Mouse (Mus musculus): Measurements from ENCODE around the gene Tdrkh. TPM values are rescaled to one million over a fixed set of nuclear protein-coding genes. Genes with fewer than 3 reads are reported as not detected.

The Tdrkh gene
- polyA plus RNA-seq (2015; fragmentation: Nextera tagmentation; extraction: Ambion mirVana) = 61.6 and 63.1 TPM in 2 replicates

DNA sequence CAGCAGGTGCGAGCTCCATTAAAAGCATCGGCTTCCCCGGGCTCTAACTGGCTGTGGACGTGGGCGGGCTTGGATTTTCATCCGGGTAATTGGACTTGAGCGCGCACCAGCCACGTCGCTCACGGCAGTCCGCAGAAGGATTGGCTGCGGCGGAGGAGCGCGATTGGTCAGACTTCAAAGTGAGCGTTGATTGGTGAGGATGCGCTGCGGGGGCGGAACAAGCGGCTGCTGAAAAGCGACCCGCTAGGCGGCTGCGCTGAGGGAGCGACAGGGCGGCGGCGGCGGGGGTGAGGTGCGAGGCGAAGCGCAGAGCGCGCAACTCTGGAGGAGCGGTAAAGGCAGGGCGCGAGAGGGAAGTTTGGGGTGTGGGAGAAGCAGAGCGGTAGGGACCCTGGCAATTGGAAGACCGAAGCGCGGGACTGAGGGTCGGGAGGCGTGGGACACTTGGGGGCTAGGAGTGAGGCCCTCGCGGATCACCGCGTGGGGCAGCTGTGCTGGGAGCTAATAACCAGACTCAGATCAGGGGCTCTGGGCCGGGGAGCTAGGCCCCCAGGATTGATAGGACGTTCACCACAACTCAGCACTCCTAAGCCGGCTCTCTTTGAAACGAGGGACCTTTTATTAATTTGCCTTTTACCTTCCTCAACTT, at the start of gene Tdrkh:
Gene Tdrkh, plus strand, starts transcription at position 243 of the 649 bp plus-strand sequence.
- no peaks in the 10 kb centered on the region for H3K36me3 ChIP-seq
- H3K4me1 ChIP-seq (replicated peaks) = peaks cover 18% of the 10 kb centered on the region
- peak within 1 kb of the TSS; percentile 77 for H3K4me2 ChIP-seq (replicated peaks)
- H3K27me3 ChIP-seq = no peaks in the 10 kb centered on the region
- WGBS = 8% methylated on average over 52 of the region's 52 CpGs
- H3K4me3 ChIP-seq (replicated peaks) = peak within 1 kb of the TSS; percentile 62
- peak; percentile 99 for ATAC-seq
- peak within 1 kb of the TSS; percentile 81 for H3K27ac ChIP-seq
- peak within 1 kb of the TSS; percentile 79 for H3K9ac ChIP-seq (replicated peaks)
- no peaks in the 10 kb centered on the region for H3K9me3 ChIP-seq

DNA sequence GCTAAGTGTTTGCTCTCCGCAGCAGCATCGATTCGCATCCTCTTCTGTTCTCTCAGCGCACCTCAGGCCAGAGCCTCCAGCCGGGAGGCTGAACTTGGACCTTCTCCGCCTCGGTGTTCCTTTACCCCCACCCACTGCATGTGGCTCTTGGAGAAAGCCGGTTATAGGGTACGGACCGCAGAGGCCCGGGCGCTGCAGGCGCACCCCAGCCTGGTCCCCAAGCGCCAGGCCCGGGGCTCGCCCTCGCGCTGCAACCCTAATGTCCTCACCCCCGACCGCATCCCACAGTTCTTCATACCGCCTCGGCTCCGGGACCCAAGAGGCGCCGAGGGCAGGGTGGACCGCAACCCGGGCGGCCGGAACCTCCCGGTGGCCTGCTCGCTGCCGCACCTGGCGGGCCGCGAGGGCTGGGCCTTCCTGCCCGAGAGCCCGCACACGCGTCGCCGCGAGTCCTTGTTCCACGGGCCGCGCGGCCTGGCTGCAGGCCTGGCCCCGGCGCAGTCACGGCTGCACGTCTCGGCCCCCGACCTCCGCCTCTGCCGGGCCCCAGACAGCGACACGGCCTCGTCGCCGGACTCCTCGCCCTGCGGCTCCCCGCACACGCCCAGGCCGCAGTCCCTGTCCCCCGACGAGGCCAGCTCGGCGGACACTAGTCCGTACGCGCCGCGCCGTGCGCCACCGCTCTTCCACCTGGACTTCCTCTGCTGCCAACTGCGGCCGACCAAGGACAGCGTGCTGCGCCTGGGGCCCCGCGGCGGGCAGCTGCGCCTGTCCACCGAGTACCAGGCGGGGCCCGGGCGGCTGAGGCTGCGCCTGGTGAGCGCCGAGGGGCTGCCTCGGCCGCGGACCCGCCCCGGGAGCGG, 49.6 kb upstream of the Tdrkh start:
- peak overlapping the region; percentile 82 for H3K9ac ChIP-seq (replicated peaks)
- peaks cover 43% of the 10 kb centered on the region for H3K27me3 ChIP-seq
- peaks cover 16% of the 10 kb centered on the region for H3K4me1 ChIP-seq (replicated peaks)
- WGBS = 5% methylated on average over 97 of the region's 97 CpGs
- peaks cover 4% of the 10 kb centered on the region; the same call in 1 of the 2 replicates for H3K9me3 ChIP-seq
- H3K27ac ChIP-seq = peak overlapping the region; percentile 17; the same call in 1 of the 2 replicates
- H3K4me3 ChIP-seq (replicated peaks) = peak overlapping the region; percentile 57
- no peaks in the 10 kb centered on the region for H3K36me3 ChIP-seq
- ATAC-seq = peak; percentile 77
- peak overlapping the region; percentile 84 for H3K4me2 ChIP-seq (replicated peaks)

DNA sequence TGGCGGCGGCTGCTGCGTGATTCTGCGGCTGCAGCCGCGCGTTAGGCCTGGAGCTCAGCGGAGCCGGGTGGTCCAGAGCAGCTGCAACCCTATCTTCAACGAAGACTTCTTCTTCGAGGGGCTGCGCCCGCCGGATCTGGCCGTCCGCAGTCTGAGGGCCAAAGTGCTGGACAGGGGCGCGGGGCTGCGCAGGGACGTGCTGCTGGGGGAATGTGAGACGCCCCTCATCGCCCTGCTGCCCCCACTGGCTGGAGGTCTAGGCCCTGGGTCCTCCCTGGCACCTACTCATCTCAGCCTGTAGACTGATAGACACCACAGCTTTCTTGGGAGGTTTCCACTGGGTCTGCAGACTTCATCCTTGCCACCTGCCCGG, 48.9 kb upstream of the Tdrkh start:
- H3K27ac ChIP-seq = peak overlapping the region; percentile 17; the same call in 1 of the 2 replicates
- H3K9me3 ChIP-seq = peaks cover 4% of the 10 kb centered on the region; the same call in 1 of the 2 replicates
- H3K36me3 ChIP-seq = no peaks in the 10 kb centered on the region
- H3K4me1 ChIP-seq (replicated peaks) = peaks cover 16% of the 10 kb centered on the region
- 6% methylated on average over 23 of the region's 23 CpGs for WGBS
- peak overlapping the region; percentile 57 for H3K4me3 ChIP-seq (replicated peaks)
- H3K9ac ChIP-seq (replicated peaks) = peak overlapping the region; percentile 82
- H3K4me2 ChIP-seq (replicated peaks) = peak overlapping the region; percentile 84
- ATAC-seq = peak; percentile 65
- peaks cover 43% of the 10 kb centered on the region for H3K27me3 ChIP-seq

DNA sequence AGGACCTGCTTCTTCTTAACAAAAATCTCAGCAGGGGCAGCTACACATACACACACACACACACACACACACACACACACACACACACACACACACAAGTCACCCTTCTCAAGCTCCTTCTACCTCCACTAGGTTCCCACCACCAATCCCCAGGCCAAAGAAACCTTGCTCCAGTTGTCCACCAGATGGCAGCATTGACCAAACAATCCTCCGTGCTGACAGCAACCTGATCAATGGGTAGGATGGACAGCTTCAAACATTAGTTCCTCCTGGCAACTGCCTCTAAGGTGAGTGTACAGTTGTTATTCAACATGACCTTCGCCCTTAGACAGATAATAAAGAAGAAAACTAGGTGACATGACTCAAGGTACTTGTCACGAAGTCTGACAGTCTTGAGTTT, 46.3 kb upstream of the Tdrkh start:
- no peaks in the 10 kb centered on the region for H3K36me3 ChIP-seq
- H3K9ac ChIP-seq (replicated peaks) = no peak overlapping the region
- H3K27ac ChIP-seq = no peak overlapping the region
- 16% methylated on average over 3 of the region's 3 CpGs for WGBS
- H3K9me3 ChIP-seq = peaks cover 4% of the 10 kb centered on the region; the same call in 1 of the 2 replicates
- peaks cover 38% of the 10 kb centered on the region for H3K27me3 ChIP-seq
- H3K4me2 ChIP-seq (replicated peaks) = no peak overlapping the region
- H3K4me3 ChIP-seq (replicated peaks) = no peak overlapping the region
- peak; percentile 46 for ATAC-seq
- peaks cover 20% of the 10 kb centered on the region for H3K4me1 ChIP-seq (replicated peaks)

DNA sequence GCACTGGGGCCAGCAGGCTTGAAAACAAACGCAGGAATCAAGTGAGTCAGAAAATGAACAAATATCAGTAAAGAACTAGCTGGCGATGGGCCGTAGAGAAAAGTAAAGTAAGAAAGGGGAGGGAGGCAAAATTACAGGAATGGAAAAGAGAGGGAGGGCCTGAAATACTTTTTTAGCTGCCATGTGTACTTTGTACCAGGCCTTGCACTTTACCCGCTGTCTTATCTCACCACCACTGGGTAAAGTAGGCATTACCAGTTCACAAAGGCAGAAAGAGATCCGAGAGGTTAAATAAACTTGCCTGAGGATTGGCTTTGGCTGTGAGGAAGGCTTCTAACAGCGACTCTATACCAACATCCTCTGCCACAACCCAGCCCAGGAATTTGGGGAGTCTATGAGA, 45.6 kb upstream of the Tdrkh start:
- no peak overlapping the region for H3K9ac ChIP-seq (replicated peaks)
- WGBS = 85% methylated on average over 6 of the region's 6 CpGs
- H3K9me3 ChIP-seq = peaks cover 4% of the 10 kb centered on the region; the same call in 1 of the 2 replicates
- no peak overlapping the region for H3K4me2 ChIP-seq (replicated peaks)
- peaks cover 24% of the 10 kb centered on the region for H3K4me1 ChIP-seq (replicated peaks)
- peaks cover 31% of the 10 kb centered on the region for H3K27me3 ChIP-seq
- no peak for ATAC-seq
- H3K36me3 ChIP-seq = no peaks in the 10 kb centered on the region
- no peak overlapping the region for H3K4me3 ChIP-seq (replicated peaks)
- no peak overlapping the region for H3K27ac ChIP-seq

DNA sequence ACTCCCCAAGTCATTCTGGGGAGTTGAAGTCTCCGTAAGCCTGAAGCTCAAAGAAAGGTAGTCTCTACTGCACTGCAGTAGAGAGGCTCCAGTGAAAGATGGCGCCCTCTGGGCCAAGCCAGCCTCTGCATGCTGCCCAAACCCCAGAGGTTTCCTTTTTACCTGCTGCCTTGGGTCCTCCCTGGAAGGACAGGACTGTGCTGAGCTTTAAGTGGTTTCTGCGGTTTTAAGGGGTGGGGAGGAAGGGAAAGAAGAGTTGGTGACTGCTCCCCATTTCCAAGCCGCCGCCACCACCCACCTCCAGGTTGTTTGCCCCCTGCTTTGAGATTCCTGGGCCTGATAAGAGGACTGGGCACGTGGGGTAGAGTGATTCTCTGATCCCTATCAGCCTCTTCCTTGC, 44.4 kb upstream of the Tdrkh start:
- no peak overlapping the region for H3K9ac ChIP-seq (replicated peaks)
- peaks cover 4% of the 10 kb centered on the region; the same call in 1 of the 2 replicates for H3K9me3 ChIP-seq
- H3K27ac ChIP-seq = no peak overlapping the region
- H3K4me3 ChIP-seq (replicated peaks) = no peak overlapping the region
- no peak overlapping the region for H3K4me2 ChIP-seq (replicated peaks)
- H3K4me1 ChIP-seq (replicated peaks) = peaks cover 28% of the 10 kb centered on the region
- H3K27me3 ChIP-seq = peaks cover 28% of the 10 kb centered on the region
- H3K36me3 ChIP-seq = no peaks in the 10 kb centered on the region
- ATAC-seq = no peak
- WGBS = 67% methylated on average over 6 of the region's 6 CpGs

DNA sequence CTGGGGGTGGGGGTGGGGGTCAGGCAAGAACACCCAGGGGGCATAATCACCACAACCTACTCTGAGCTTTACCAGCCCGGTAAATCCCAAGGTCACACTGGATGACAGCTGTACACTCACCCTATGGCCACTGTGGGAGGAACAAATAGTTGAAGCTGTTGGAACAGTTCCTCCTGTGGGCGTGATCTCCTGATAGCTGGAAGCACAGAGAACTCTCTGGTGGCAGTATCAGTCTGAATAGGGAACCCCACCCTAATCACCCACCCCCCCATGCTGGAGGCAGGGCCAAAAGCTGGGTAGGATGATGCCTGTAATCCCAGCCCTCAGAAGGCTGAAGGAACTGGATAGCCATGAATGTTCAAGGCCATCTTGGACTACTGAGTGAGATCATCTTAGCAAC, 43.4 kb upstream of the Tdrkh start:
- H3K36me3 ChIP-seq = no peaks in the 10 kb centered on the region
- H3K4me3 ChIP-seq (replicated peaks) = no peak overlapping the region
- no peak overlapping the region for H3K27ac ChIP-seq
- peaks cover 4% of the 10 kb centered on the region; the same call in 1 of the 2 replicates for H3K9me3 ChIP-seq
- H3K27me3 ChIP-seq = peaks cover 22% of the 10 kb centered on the region
- 71% methylated on average over 2 of the region's 2 CpGs for WGBS
- no peak for ATAC-seq
- no peak overlapping the region for H3K9ac ChIP-seq (replicated peaks)
- peaks cover 28% of the 10 kb centered on the region for H3K4me1 ChIP-seq (replicated peaks)
- H3K4me2 ChIP-seq (replicated peaks) = no peak overlapping the region

DNA sequence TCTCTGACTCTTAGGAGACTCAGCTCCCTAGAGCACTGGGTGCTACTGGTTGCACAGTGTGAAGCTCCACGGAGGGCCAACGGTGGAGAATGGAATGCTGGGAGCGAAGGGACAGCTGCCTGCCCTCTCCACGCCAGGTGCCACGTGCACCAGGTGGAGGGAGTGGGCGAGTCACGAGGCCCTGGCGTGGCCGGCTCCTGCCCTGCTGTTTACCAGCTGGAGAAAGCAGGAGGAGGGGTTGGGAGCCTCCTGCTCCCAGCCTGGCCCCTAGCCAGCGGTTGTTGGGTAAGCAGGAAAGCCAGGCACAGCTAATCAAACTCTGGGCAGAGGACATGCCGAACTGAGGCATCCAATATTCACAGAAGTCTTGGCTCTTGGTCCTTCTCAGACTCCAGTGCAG, 41.4 kb upstream of the Tdrkh start:
- no peak overlapping the region for H3K4me3 ChIP-seq (replicated peaks)
- WGBS = 5% methylated on average over 11 of the region's 11 CpGs

DNA sequence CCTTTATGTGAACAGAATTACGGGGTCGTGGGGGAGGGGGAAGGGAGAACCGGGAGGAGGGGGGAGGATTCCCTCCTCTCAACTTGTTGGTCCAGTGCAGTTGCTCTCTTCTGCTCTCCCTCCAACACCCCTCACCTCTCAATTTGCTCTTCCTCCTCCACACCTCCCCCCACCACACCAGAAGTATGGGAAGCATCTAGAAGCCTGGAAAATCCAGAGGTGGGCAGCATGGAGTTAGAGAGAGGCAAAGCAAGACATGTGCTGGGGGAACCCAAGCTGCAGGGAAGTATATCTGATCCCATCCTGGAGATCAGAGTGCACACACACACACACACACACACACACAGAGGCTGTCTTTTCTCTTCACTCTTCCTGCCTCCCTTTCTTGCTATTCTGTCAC, 41.0 kb upstream of the Tdrkh start:
- Histone ChIP-seq H3K27ac (no peak overlapping the region), H3K9me3 (no peaks in the 10 kb centered on the region), H3K27me3 (peaks cover 8% of the 10 kb centered on the region), H3K36me3 (no peaks in the 10 kb centered on the region), H3K4me1 (replicated peaks) (peaks cover 28% of the 10 kb centered on the region), H3K4me3 (replicated peaks) (no peak overlapping the region), H3K4me2 (replicated peaks) (peak overlapping the region; percentile 29), H3K9ac (replicated peaks) (no peak overlapping the region)
- 0 out of 2 replicates have a peak, but pooled peaks have one; percentile 13 for ATAC-seq
- 0% methylated on average over 3 of the region's 3 CpGs for WGBS

More for the DNA sequence above, 41.4 kb upstream of the Tdrkh start:
- no peak overlapping the region for H3K9ac ChIP-seq (replicated peaks)
- peak overlapping the region; percentile 29 for H3K4me2 ChIP-seq (replicated peaks)
- ATAC-seq = peak; percentile 24
- H3K9me3 ChIP-seq = no peaks in the 10 kb centered on the region
- no peak overlapping the region for H3K27ac ChIP-seq
- H3K27me3 ChIP-seq = peaks cover 8% of the 10 kb centered on the region
- no peaks in the 10 kb centered on the region for H3K36me3 ChIP-seq
- peaks cover 28% of the 10 kb centered on the region for H3K4me1 ChIP-seq (replicated peaks)

DNA sequence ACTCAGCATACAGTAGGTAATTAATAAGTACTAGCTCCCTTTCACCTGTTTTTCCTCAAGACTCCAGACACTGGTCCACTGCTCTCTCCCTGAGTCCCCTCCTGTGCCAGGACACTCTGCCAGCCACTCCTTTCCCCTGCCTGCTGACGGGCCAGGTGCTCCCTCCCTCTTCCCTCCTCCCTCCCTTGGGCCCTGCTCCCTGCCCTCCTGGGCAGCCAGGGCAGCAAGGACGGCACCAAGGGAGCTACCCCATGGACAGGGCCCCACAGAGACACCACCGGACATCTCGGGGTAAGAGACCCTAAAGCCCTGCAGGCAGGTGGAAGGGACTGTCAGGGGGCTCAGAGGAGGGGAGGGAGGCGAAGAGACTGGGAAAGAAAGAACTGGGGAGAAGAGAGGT, 40.4 kb upstream of the Tdrkh start, which contains the start of gene Rorc:
Gene Rorc, plus strand, starts transcription at position 154 of the 400 bp plus-strand sequence.
- Histone ChIP-seq H3K9ac (replicated peaks) (no peak within 1 kb of the TSS; the same call in 1 of the 2 replicates), H3K4me1 (replicated peaks) (peaks cover 28% of the 10 kb centered on the region), H3K4me3 (replicated peaks) (peak within 1 kb of the TSS; percentile 17; the same call in 1 of the 2 replicates), H3K36me3 (no peaks in the 10 kb centered on the region), H3K27me3 (peaks cover 8% of the 10 kb centered on the region), H3K9me3 (no peaks in the 10 kb centered on the region), H3K27ac (no peak within 1 kb of the TSS), H3K4me2 (replicated peaks) (peak within 1 kb of the TSS; percentile 36)
- peak; percentile 10; the same call in 1 of the 2 replicates for ATAC-seq
- WGBS = 16% methylated on average over 5 of the region's 5 CpGs

DNA sequence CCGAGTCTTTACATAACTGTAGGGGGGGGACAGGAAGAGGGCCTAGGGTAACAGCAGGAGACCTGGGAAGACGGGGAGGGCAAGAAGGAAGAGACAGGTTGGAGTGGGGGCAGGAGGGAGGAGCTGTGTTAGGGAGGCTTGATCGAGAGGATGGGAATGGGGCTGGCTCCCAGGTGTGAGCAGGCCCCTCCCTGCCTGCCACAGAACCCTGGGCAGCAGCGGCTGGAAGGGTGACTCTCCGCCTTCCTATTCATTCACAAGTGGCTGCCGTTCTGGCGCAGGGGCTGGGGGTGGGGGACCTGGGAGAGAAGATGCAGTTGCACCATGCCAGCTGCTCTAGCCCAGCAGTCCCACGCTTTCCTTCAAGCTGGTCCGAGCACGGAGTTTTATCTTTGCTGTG, 40.0 kb upstream of the Tdrkh start:
- peaks cover 8% of the 10 kb centered on the region for H3K27me3 ChIP-seq
- H3K27ac ChIP-seq = no peak overlapping the region
- H3K4me1 ChIP-seq (replicated peaks) = peaks cover 28% of the 10 kb centered on the region
- H3K36me3 ChIP-seq = no peaks in the 10 kb centered on the region
- H3K9ac ChIP-seq (replicated peaks) = no peak overlapping the region; the same call in 1 of the 2 replicates
- peak overlapping the region; percentile 36 for H3K4me2 ChIP-seq (replicated peaks)
- ATAC-seq = peak; percentile 37
- H3K4me3 ChIP-seq (replicated peaks) = peak overlapping the region; percentile 17; the same call in 1 of the 2 replicates
- no peaks in the 10 kb centered on the region for H3K9me3 ChIP-seq
- WGBS = 3% methylated on average over 10 of the region's 10 CpGs

DNA sequence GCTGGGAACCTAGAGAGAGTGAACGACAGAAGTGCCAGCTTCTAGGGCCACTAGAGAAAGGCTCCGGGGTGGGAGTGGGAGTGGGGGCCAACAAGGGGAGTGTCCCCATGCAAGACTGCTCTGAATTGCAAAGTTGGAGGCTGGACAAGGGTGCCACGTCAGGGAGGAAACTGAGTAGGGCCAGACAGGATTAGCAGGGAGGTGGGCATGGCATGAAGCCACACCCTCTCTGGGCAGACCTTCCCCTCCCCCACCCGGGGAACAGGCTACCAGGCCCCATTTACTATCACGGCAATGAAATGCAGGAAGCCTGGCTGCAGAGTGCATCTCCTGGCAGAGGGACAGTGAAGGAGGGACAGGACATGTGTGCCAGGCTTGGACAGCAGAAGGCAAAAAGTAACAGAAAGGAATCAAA, 39.5 kb upstream of the Tdrkh start:
- ATAC-seq = peak; percentile 74
- H3K4me2 ChIP-seq (replicated peaks) = peak overlapping the region; percentile 36
- peaks cover 8% of the 10 kb centered on the region for H3K27me3 ChIP-seq
- no peak overlapping the region for H3K27ac ChIP-seq
- peaks cover 28% of the 10 kb centered on the region for H3K4me1 ChIP-seq (replicated peaks)
- no peak overlapping the region; the same call in 1 of the 2 replicates for H3K9ac ChIP-seq (replicated peaks)
- H3K36me3 ChIP-seq = no peaks in the 10 kb centered on the region
- H3K4me3 ChIP-seq (replicated peaks) = peak overlapping the region; percentile 17; the same call in 1 of the 2 replicates
- 0% methylated on average over 5 of the region's 5 CpGs for WGBS
- no peaks in the 10 kb centered on the region for H3K9me3 ChIP-seq

All from midbrain, embryonic 13.5 days (tissue).